Mouse (Mus musculus): ENCODE data around the gene Usp20.

DNA sequence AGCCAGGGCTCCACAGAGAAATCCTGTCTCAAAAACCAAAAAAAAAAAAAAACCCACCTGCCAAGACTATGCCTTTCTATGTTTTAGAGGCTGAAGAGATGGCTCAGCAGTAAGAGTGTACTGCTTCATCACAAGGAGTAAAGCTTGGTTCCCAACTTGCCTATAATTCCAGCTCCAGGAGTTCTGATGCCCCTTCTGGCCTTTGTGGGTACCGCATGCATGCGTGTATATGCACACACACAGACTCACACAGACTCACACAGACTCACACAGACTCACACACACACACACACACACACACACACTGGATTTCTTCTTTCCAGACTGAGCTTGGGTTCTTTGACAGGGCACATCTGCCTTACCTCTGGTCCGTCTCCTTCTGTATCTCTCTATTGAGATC lies 58.0 kb downstream of the Usp20 start:
- TF ChIP-seq CTCF (IDR thresholded peaks at IDR 0.05; ENCODE audit: extremely low read depth, insufficient read length, insufficient replicate concordance, low read depth, low read length) = no peak
- TF ChIP-seq POLR2A (IDR thresholded peaks at IDR 0.05; ENCODE audit: low read depth, low read length) = no peak

Data from small intestine, adult 2 months (tissue).